Mouse (Mus musculus): Measurements from ENCODE around the gene Rdh16f1. TPM values are rescaled to one million over a fixed set of nuclear protein-coding genes. Genes with fewer than 3 reads are reported as not detected.

Rdh16f1 gene
- 0.25 TPM in 1 of 2 replicates, not detected in the other for total RNA-seq (2023)

GRCm38 (mm10) chr10:127759181-127760110, at the start of gene Rdh16f1, which contains the start of gene Rdh1:
TSS of gene Rdh16f1 (plus strand) at chr10:127759787.
TSS of gene Rdh1 (plus strand) at chr10:127759721.

GRCm38 (mm10) chr10:127724178-127724577, 35.4 kb upstream of the Rdh16f1 start, which contains the start of gene Tac2:
TSS of gene Tac2 (plus strand) at chr10:127724478.

GRCm38 (mm10) chr10:127739083-127739660, 20.4 kb upstream of the Rdh16f1 start, which contains the start of gene Zbtb39:
TSS of gene Zbtb39 (plus strand) at chr10:127739538.

GRCm38 (mm10) chr10:127751548-127751947, 8.0 kb upstream of the Rdh16f1 start, which contains the start of gene Gpr182:
TSS of gene Gpr182 (minus strand) at chr10:127751732.

GRCm38 (mm10) chr10:127776011-127776410, 16.4 kb downstream of the Rdh16f1 start, which contains the start of gene Rdh9:
TSS of gene Rdh9 (plus strand) at chr10:127776386.

GRCm38 (mm10) chr10:127800891-127801290, 41.3 kb downstream of the Rdh16f1 start, which contains the start of gene Rdh16:
TSS of gene Rdh16 (plus strand) at chr10:127801152.

Other genes with a start within 250 kb of the Rdh16f1 start
- not detected in 2 replicates for gene Ndufa4l2, start 244.8 kb upstream of the Rdh16f1 start, total RNA-seq (2023)
- gene Shmt2, start 237.3 kb upstream of the Rdh16f1 start, total RNA-seq (2023), result 15.5 and 16.0 TPM in 2 replicates
- not detected in 2 replicates for gene Nxph4, start 225.2 kb upstream of the Rdh16f1 start, total RNA-seq (2023)
- gene Lrp1, start 138.6 kb upstream of the Rdh16f1 start, total RNA-seq (2023), result 69.7 and 86.2 TPM in 2 replicates
- gene Stat6, start 116.8 kb upstream of the Rdh16f1 start, total RNA-seq (2023), result 215 and 257 TPM in 2 replicates
- gene Nemp1, start 92.9 kb upstream of the Rdh16f1 start, total RNA-seq (2023), result 6.7 and 9.6 TPM in 2 replicates
- 0.77 and 1.3 TPM in 2 replicates for gene Nab2, start 91.2 kb upstream of the Rdh16f1 start, total RNA-seq (2023)
- gene Myo1a, start 54.6 kb upstream of the Rdh16f1 start, total RNA-seq (2023), result 0.23 and 0.35 TPM in 2 replicates
- gene Tac2, start 35.3 kb upstream of the Rdh16f1 start, total RNA-seq (2023), result not detected in 2 replicates
- gene Zbtb39, start 20.2 kb upstream of the Rdh16f1 start, total RNA-seq (2023), result 19.9 and 30.2 TPM in 2 replicates
- 0.16 and 0.19 TPM in 2 replicates for gene Gpr182, start 8.1 kb upstream of the Rdh16f1 start, total RNA-seq (2023)
- 0.18 and 0.44 TPM in 2 replicates for gene Rdh1, start 66 bp upstream of the Rdh16f1 start, total RNA-seq (2023)
- not detected in 2 replicates for gene Rdh9, start 16.6 kb downstream of the Rdh16f1 start, total RNA-seq (2023)
- gene Rdh16, start 41.4 kb downstream of the Rdh16f1 start, total RNA-seq (2023), result 0.16 TPM in 1 of 2 replicates, not detected in the other
- gene Rdh19, start 90.1 kb downstream of the Rdh16f1 start, total RNA-seq (2023), result not detected in 2 replicates
- not detected in 2 replicates for gene Rdh16f2, start 106.7 kb downstream of the Rdh16f1 start, total RNA-seq (2023)
- gene Rdh7, start 129.0 kb downstream of the Rdh16f1 start, total RNA-seq (2023), result not detected in 2 replicates
- not detected in 2 replicates for gene Sdr9c7, start 138.7 kb downstream of the Rdh16f1 start, total RNA-seq (2023)
- not detected in 2 replicates for gene Hsd17b6, start 247.8 kb downstream of the Rdh16f1 start, total RNA-seq (2023)

Measured in neutrophil, adult 65 days (primary cell).